Mouse (Mus musculus) MEL (cell line): Measurements from ENCODE around the gene Abl2. TPM values are rescaled to one million over a fixed set of nuclear protein-coding genes. Genes with fewer than 3 reads are reported as not detected.

Experiments used
- DNase-seq: peaks from one replicate; pipeline ENCODE4 v3.0.0; 2011; ENCODE audit warnings: low read depth, low spot score
- H3K27ac ChIP-seq: 2 replicates; pipeline ENCODE4 v1.5.1; 2012; ENCODE audit warnings: low read depth, mild to moderate bottlenecking, control low read depth, low read length, moderate library complexity; ENCODE audit not compliant: control insufficient read depth
- H3K27me3 ChIP-seq, 2 experiments: fragments of 150-350 bp in 1 of 2; sonication (generic) in 1 of 2; 2 replicates each; pipeline ENCODE4 v1.6.1; 2012; ENCODE audit warnings: low read length in 2 of 2, mild to moderate bottlenecking in 2 of 2, improper control_type of control experiment in 1 of 2, moderate library complexity in 1 of 2; ENCODE audit not compliant: insufficient read depth in 2 of 2, control insufficient read depth in 1 of 2
- H3K36me3 ChIP-seq, 2 experiments: 2 replicates each; pipeline ENCODE4 v1.6.1; 2012 to 2014; ENCODE audit warnings: low read length in 2 of 2, improper control_type of control experiment in 1 of 2, inconsistent platforms in 1 of 2, mild to moderate bottlenecking in 1 of 2; ENCODE audit not compliant: insufficient read depth in 2 of 2, control insufficient read depth in 1 of 2
- H3K4me1 ChIP-seq, 2 experiments: fragments of 150-350 bp in 1 of 2; sonication (generic) in 1 of 2; 2 replicates each; pipeline ENCODE4 v1.6.1; 2012; ENCODE audit warnings: low read length in 2 of 2, improper control_type of control experiment in 1 of 2, mild to moderate bottlenecking in 1 of 2; ENCODE audit not compliant: insufficient read depth in 2 of 2, control insufficient read depth in 1 of 2
- H3K4me3 ChIP-seq, 2 experiments: fragments of 150-350 bp in 1 of 2; sonication (generic) in 1 of 2; 2 replicates each; pipeline ENCODE4 v1.5.1; 2012; ENCODE audit warnings: low read depth in 2 of 2, low read length in 2 of 2, mild to moderate bottlenecking in 2 of 2, moderate library complexity in 2 of 2, control low read depth in 1 of 2, improper control_type of control experiment in 1 of 2; ENCODE audit not compliant: control insufficient read depth in 1 of 2, insufficient read depth in 1 of 2
- H3K79me2 ChIP-seq: 2 replicates; pipeline ENCODE4 v1.6.1; 2012; ENCODE audit warnings: mild to moderate bottlenecking, low read length, moderate library complexity; ENCODE audit not compliant: control insufficient read depth, poor library complexity, insufficient read depth
- H3K9ac ChIP-seq: 2 replicates; pipeline ENCODE4 v1.6.1; 2012; ENCODE audit warnings: low read depth, mild to moderate bottlenecking, control low read depth, low read length, moderate library complexity; ENCODE audit not compliant: control insufficient read depth, poor library complexity, severe bottlenecking
- H3K9me3 ChIP-seq: fragments of 150-350 bp; sonication (generic); replicated peaks from 2 replicates; pipeline ENCODE4 v1.6.1; 2012; ENCODE audit warnings: mild to moderate bottlenecking, low read length, improper control_type of control experiment, moderate library complexity; ENCODE audit not compliant: insufficient read depth
- ELF1 ChIP-seq: IDR thresholded peaks from 2 replicates; pipeline ENCODE4 v1.6.1; 2014; ENCODE audit warnings: low read depth, mild to moderate bottlenecking, inconsistent platforms, low read length, improper control_type of control experiment, moderate library complexity
- EP300 ChIP-seq, 2 experiments: IDR thresholded peaks; 2 replicates each; pipeline ENCODE4 v1.6.1; 2011; ENCODE audit warnings: improper control_type of control experiment in 2 of 2, low read length in 2 of 2, low read depth in 1 of 2, mild to moderate bottlenecking in 1 of 2
- ETS1 ChIP-seq: IDR thresholded peaks from 2 replicates; pipeline ENCODE4 v1.6.1; 2012; ENCODE audit warnings: low read depth, mild to moderate bottlenecking, inconsistent platforms, low read length, improper control_type of control experiment, moderate library complexity
- GATA1 ChIP-seq: IDR thresholded peaks from 2 replicates; pipeline ENCODE4 v1.6.1; 2011; ENCODE audit warnings: low read depth, low read length, improper control_type of control experiment
- JUND ChIP-seq: IDR thresholded peaks from 2 replicates; pipeline ENCODE4 v1.6.1; 2011; ENCODE audit warnings: low read depth, mild to moderate bottlenecking, improper control_type of control experiment, low read length
- MAFK ChIP-seq: IDR thresholded peaks from 2 replicates; pipeline ENCODE4 v1.6.1; 2011; ENCODE audit warnings: low read depth, mild to moderate bottlenecking, low read length, improper control_type of control experiment, borderline replicate concordance
- MAZ ChIP-seq: IDR thresholded peaks from 2 replicates; pipeline ENCODE4 v1.6.1; 2012; ENCODE audit warnings: low read depth, mild to moderate bottlenecking, inconsistent platforms, low read length, improper control_type of control experiment
- MEF2A ChIP-seq: IDR thresholded peaks from 2 replicates; pipeline ENCODE4 v1.6.1; 2014; ENCODE audit warnings: low read depth, mild to moderate bottlenecking, inconsistent platforms, low read length, improper control_type of control experiment; ENCODE audit not compliant: poor library complexity, insufficient replicate concordance, severe bottlenecking; ENCODE audit errors: extremely low read depth
- MXI1 ChIP-seq: IDR thresholded peaks from 2 replicates; pipeline ENCODE4 v1.6.1; 2011; ENCODE audit warnings: mild to moderate bottlenecking, low read depth, low read length, improper control_type of control experiment
- MYB ChIP-seq: IDR thresholded peaks from 2 replicates; pipeline ENCODE4 v1.6.1; 2011; ENCODE audit warnings: mild to moderate bottlenecking, low read depth, low read length, improper control_type of control experiment
- POLR2AphosphoS2 ChIP-seq: IDR thresholded peaks from 2 replicates; pipeline ENCODE4 v1.6.1; 2011; ENCODE audit warnings: low read length, improper control_type of control experiment
- POLR2AphosphoS5 ChIP-seq: IDR thresholded peaks from 2 replicates; pipeline ENCODE4 v1.6.1; 2012; ENCODE audit warnings: low read depth, borderline replicate concordance, mild to moderate bottlenecking, inconsistent platforms, low read length, moderate library complexity, mixed read lengths
- RCOR1 ChIP-seq: IDR thresholded peaks from 2 replicates; pipeline ENCODE4 v1.6.1; 2012; ENCODE audit warnings: low read depth, mild to moderate bottlenecking, inconsistent platforms, low read length, improper control_type of control experiment
- SIN3A ChIP-seq: IDR thresholded peaks from 2 replicates; pipeline ENCODE4 v1.6.1; 2012; ENCODE audit warnings: low read length, improper control_type of control experiment, inconsistent platforms
- TAL1 ChIP-seq: IDR thresholded peaks from 2 replicates; pipeline ENCODE4 v1.6.1; 2012; ENCODE audit warnings: mild to moderate bottlenecking, inconsistent platforms, low read length, moderate library complexity, mixed read lengths
- TCF12 ChIP-seq: IDR thresholded peaks from 2 replicates; pipeline ENCODE4 v1.6.1; 2014; ENCODE audit warnings: low read depth, mild to moderate bottlenecking, inconsistent platforms, low read length, improper control_type of control experiment, moderate library complexity
- ZC3H11A ChIP-seq: IDR thresholded peaks from 2 replicates; pipeline ENCODE4 v1.6.1; 2012; ENCODE audit warnings: low read depth, mild to moderate bottlenecking, inconsistent platforms, low read length, improper control_type of control experiment
- polyA plus RNA-seq, 2 experiments: library from polyadenylated mRNA; stranded (reverse) in 1 of 2; unstranded in 1 of 2; fragments of >175 nt in 1 of 2; fragments of >200 nt in 1 of 2; gene quantifications; 2 replicates each; pipeline versions ENCODE4 v1.2.1 to v1.2.4; 2012; ENCODE audit warnings: low replicate concordance in 2 of 2, low read depth in 1 of 2; ENCODE audit not compliant: insufficient read length in 2 of 2, insufficient read depth in 1 of 2, missing spikeins in 1 of 2
- total RNA-seq: library from RNA; depleted of rRNA; stranded (reverse); fragments of 300-350 nt; gene quantifications from 2 replicates; pipeline ENCODE4 v1.2.3, GENCODE M21; 2012

Abl2 gene
- total and polyA plus RNA-seq, 3 experiments, result 13.8 to 17.5 TPM; not detected in 1

DNA sequence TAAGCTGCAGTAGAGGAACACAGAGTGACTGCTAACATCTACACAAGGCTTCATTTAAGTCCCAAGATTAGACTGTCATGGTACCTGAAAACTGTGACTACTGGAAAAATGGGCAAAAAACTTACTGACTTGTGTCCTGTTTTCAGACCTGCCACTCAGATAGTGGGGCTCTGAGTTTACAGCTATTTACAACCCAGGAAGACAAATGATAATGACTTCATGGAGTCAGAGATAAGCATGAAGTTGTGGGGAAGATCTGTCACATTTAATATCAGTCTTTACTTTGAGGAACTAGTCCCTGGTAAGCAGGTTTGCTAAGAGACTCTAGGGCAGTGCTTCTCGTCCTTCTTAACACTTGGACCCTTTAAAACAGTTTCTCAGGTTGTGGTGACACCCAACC, 51.7 kb downstream of the Abl2 start:
- TF ChIP-seq RCOR1, result peak; percentile 69
- TF ChIP-seq EP300 (IDR thresholded peaks at IDR 0.05; ENCODE audit: low read depth in 1 of 2, low read length in 2 of 2), result peak; percentile 86 to 94
- no peak for TF ChIP-seq MYB
- TF ChIP-seq ELF1, result no peak
- peak; percentile 90 for TF ChIP-seq ETS1
- TF ChIP-seq MXI1, result peak; percentile 61; the same call in 1 of the 2 replicates
- TF ChIP-seq MEF2A, result no peak
- TF ChIP-seq JUND, result no peak
- peak; percentile 37; the same call in 1 of the 2 replicates for TF ChIP-seq TAL1
- peak; percentile 89 for TF ChIP-seq SIN3A
- peak; percentile 85 for TF ChIP-seq TCF12
- TF ChIP-seq MAZ, result no peak
- TF ChIP-seq POLR2AphosphoS2, result no peak
- no peak for TF ChIP-seq MAFK
- peak; percentile 95 for TF ChIP-seq GATA1
- TF ChIP-seq POLR2AphosphoS5, result no peak
- TF ChIP-seq, all 39 proteins: peak for 8
- Histone ChIP-seq H3K9me3 (no peaks in the 10 kb centered on the region), H3K27ac (peak overlapping the region; percentile 89), H3K4me3 (0 out of 4 replicates have a peak overlapping the region, but pooled peaks of 1 of the 2 experiments have one; percentile 0), H3K27me3 (no peaks in the 10 kb centered on the region), H3K9ac (peak overlapping the region; percentile 2; the same call in 1 of the 2 replicates), H3K36me3 (peaks cover 0 to 34% of the 10 kb centered on the region in 2 experiments; a peak in 2 of 4 replicates), H3K4me1 (peaks cover 11 to 23% of the 10 kb centered on the region in 2 experiments), H3K79me2 (peaks cover 10% of the 10 kb centered on the region)
- DNase-seq, result peak; percentile 85

DNA sequence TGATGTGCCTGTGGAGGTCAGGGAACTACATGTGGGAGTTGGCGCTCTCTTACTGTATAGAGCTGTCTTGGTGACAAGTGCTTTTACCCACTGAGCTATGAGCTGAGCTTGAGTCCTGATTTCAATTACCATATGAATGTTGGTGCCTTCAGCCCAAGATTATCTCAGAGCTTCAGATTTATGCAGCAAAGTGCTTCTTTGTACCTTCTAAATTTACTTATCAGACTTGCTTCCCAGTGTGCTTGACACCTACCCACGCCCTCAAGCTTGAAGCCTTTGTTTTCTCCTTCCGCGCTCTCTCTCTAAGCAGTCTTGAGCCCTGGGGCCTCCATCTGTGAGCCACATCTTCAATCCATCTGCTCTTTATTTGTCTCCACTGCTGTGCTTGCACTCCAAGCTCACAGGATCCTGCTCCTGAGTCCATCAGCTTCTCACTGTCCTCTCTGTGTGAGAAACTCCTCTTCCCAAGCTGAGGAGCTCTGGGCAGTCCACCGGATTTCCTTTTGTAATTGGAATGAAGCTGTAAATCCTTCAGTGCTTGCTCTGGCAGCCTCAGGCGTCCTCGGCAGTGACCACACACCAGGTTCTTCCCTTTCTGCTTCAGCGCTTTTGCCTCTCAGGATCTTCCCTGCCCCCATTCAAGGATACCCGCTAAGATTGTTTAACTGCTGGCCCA, 55.4 kb downstream of the Abl2 start:
- peaks cover 17% of the 10 kb centered on the region for H3K79me2 ChIP-seq
- H3K4me3 ChIP-seq, result no peak overlapping the region
- no peak for TF ChIP-seq ZC3H11A
- peak; percentile 50; the same call in 1 of the 2 replicates for TF ChIP-seq RCOR1
- 0 out of 4 replicates have a peak, but pooled peaks of 1 of the 2 experiments have one; percentile 7 for TF ChIP-seq EP300 (IDR thresholded peaks at IDR 0.05; ENCODE audit: low read depth in 1 of 2, low read length in 2 of 2)
- no peaks in the 10 kb centered on the region for H3K27me3 ChIP-seq
- H3K36me3 ChIP-seq, result peaks cover 0 to 30% of the 10 kb centered on the region in 2 experiments; a peak in 2 of 4 replicates
- H3K9ac ChIP-seq, result no peak overlapping the region
- H3K27ac ChIP-seq, result no peak overlapping the region
- no peak for DNase-seq
- peaks cover 13 to 25% of the 10 kb centered on the region in 2 experiments for H3K4me1 ChIP-seq
- no peaks in the 10 kb centered on the region for H3K9me3 ChIP-seq
